Mouse (Mus musculus): Measurements from ENCODE around the gene Cstb.

Cstb gene

DNA sequence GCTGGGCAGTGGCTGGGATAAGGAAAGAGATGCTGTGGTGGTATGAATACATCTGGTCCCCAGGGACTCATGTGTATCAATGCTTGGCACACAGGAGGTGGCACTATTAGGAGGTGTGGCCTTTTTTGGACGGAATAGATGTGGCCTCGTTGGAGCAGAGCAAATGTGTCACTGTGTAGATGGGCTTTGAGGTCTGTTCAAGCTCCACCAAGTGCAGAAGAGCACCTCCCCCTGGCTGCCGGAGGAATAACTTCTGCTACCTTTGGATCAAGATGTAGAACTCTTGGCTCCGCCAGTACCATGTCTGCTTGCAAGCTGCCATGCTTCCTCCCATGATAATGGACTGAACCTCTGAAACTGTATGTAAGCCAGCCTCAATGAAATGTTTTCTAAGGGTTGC is 36.3 kb downstream of the Cstb start:
- peak; percentile 45 for DNase-seq (ENCODE audit: low read depth)

DNA sequence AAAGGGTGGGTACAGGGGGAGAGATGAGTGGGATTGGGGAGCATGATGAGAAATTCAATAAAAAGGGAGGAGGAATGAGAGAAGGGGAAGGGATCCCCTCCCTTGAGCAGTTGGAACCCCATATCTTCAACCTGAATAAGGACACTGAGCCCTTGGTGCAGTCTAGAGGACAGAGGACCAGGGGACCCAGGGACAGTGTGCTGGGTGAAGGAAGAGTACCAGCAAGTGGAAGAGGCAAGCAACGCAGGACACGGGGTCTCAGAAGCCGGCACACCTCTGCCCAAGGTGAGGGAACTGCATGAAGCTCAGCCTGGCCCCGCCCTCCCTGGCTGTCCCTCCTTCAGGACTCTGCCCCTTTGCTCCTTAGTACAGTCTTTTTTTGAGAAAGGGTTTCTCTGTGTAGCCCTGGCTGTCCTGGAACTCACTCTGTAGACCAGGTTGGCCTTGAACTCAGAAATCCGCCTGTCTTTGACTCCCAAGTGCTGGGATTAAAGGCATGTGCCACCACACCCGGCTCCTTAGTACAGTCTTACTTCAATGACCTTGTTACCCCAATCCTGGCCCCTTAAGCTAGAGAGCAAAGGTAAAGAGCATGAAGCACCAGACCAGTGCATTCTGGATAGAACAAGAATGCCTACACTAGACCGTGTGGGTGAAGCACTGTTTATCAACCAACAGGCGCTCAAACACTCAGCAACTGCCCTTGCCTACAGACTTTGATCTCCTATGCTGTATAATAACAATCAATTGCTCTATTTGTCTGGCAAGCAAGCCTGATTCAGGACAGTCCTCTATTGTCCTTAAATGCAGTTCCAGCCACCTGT is 37.7 kb downstream of the Cstb start:
- DNase-seq (ENCODE audit: low read depth) = no peak

DNA sequence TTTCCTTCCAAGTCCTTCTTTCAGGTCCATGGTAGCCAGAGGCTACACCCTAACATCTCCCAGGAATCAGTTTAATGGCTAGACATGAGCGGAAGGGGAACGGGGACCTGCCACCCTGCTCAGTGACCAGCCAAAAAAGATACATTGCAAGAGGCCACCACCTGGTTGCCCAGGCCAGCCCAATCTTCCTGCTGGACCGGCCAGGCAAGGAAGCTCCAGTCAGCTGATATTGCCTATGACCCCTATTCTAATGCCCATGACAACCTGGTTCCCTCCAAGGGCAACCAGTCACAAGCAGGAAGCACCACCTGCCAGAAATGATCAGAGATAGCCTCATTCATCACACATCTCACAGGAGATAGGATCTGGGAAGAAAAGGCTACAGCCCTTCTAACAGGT is 38.3 kb downstream of the Cstb start:
- no peak for DNase-seq (ENCODE audit: low read depth)

DNA sequence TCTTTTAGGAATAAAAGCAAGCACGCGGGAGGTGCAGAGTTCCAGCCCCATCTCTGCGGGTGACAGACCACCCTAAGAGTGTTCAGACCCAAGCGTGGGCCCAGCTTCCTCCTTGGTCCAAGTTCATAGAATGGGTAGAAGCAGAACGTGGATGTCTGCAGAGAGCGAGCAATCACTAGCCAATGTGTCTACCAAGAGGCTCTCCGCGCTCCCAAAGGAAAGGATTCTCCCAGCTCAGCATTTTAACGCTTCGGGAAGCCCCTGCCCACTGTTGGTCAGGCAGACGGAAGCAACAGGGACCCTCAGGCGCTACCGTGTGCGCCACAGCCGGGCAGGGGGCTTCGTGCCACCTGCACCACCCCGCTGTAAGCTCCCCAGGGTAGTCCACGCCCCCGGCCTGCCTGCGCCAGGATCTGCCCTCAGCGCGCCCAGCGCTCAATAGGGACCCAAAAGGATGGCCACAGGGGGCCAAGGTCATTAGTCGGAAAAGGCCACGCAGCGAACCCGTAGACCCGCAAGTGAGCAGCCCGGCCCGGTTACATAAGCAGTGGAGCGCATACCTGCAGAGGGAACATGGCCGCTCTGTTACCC is 38.8 kb downstream of the Cstb start:
- no peak for DNase-seq (ENCODE audit: low read depth)

DNA sequence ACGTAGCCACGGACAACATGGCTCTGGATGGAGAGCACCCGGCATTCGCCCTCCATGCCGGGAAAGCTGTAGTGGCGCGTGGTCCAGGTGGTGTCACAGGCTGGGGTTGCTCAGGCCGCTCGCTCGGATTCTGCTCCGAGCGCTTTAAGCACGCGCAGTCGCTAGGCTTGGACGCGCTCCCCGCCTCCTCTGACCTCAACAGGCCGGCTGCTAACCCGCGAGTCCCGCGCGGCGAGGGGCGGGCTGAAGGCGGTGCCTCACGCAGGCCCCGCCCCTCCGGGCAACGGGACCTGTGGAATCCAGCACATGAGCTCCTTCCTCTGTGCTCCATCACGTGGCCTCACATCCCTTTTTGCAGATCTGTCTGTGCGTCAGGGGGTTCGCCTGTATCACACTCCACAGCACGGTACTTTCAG is 39.3 kb downstream of the Cstb start, which contains the start of gene Pdxk:
TSS of gene Pdxk (minus strand) at position 184 of the 416 bp plus-strand sequence.
- peak; percentile 95 for DNase-seq (ENCODE audit: low read depth)

DNA sequence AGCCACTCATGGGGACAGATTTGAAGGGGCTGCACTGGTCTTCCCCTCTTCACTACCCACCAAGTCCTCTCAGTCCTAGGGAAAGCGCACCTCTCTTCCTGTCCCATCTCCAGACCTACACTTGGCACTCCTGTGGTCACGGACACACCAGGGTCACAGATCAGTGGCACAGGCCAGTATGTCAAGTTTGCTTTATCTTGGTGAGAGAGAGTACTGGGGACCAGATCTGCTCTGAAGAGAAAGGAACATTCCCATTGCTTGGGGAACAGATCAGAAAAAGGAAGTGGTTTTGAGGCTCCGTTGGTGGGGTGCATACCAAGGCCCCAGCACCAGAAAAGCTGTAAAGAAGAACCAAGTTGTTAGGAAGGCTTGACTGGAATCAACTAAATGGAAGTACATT is 40.0 kb downstream of the Cstb start:
- DNase-seq (ENCODE audit: low read depth) = peak; percentile 45

DNA sequence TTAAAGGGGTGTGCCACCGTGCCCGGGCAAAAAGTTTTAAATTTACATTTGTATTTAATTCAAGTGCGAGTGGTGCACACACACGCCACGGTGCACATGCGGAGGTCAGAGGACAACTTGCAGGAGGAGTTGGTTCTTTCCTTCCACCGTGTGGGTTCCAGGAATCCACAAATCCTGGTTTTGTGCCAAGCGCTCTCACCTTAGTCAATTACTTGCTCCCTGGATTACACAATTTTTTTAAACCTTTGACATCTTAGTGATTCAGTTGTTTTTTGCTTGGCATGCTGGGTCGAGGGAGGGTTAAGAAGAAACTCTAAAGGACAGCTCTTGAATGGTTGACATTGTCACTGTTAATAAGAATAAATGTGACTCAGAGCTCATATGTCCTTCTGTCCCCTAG is 41.2 kb downstream of the Cstb start:
- DNase-seq (ENCODE audit: low read depth) = no peak

DNA sequence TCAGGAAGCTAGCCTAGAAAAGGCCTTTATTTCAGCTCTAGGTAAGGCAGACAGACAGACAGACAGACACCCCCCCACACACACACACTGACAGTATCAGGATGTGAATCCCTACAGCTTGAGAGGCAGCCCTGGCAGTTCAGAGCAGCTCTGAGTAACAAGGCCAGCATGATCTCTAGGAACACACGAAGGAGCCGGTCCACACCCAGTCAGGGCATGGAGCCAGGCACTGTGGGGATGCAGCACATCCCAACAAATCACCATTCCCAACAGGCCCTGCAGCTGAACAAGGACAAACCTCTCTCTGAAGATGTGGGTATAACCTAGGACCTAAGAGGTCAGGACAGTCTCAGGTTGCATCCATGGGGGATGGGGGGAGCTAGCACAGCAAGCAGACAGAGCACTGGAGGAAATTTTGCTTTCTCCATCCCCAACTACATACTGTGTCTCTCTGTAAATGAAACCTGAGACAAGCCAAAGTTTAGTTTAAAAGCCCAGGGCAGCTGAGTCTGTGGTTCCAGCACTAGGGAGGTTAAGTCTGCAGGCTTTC is 42.4 kb downstream of the Cstb start:
- DNase-seq (ENCODE audit: low read depth) = no peak

DNA sequence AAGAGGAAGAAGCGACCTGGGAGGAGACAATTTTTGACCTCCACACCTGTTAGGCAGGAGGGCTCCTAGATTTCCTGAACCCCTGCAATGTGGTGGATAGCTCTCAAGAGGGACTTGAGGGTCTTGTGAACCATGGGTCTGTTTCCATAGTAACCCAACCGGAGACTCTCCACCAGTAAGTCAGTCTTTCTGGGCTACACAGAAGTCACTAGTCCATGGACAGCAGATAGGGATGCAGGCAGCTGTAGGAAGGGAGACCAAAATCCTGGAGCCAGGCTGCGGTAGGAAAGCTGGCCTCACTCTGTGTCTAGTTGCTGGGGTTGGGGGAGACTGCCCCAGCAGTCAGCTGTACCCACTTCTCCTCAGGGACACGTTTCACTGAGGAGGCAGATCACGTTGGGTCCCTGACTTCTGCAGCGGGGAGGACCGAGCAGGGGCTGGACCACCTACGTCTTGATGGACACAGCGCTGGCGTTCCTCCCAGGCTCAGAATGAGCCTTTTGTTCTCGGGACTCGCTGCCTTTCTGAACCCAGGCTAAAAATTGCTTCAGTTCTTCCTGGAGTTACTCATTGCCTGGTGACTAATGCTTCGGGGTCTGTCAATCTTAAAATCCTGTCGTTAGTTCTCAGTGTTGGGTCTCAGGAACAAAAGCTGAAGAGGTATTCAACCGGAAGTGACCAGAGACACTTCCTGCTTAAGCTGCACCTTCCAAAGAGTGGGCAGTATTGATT is 45.3 kb downstream of the Cstb start:
- DNase-seq (ENCODE audit: low read depth) = no peak

DNA sequence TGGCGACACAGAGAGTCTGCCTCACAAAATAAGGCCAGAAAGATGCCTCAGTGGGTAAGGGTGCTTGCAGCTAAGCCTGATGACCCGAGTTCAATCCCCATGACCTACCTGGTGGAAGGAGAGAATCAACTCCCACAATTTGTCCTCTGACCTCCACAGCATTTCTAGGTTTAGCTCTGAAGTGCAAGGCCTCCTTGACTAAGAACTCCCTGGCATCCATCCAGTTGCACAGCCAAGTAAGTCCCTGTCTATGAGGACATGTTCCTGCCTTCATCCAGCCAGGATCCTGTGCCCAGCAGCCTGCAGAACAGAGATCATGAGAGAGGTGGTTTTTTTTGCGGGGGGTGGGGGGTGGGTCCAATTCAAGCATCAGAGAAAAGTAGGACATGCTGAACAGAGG is 46.6 kb downstream of the Cstb start:
- no peak for DNase-seq (ENCODE audit: low read depth)

DNA sequence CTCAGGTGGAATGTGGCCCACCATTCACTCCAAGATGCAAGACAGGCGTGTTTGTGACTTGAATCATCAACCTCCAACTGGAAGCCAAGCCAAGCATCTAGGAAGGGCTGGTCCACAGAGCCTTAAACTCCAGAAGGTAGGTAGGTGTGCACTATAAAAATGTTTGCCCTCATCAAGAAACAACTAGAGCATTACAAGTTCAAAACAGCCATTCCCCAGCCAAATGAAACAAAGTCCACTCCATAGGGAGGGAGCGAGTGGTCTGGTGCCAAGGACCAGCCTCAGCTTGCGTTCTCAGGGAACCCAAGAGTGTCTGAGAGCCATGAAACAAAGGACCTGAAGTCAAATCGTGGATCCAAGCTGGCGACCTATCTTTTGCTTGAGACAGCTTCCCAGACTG is 48.0 kb downstream of the Cstb start:
- no peak for DNase-seq (ENCODE audit: low read depth)

DNA sequence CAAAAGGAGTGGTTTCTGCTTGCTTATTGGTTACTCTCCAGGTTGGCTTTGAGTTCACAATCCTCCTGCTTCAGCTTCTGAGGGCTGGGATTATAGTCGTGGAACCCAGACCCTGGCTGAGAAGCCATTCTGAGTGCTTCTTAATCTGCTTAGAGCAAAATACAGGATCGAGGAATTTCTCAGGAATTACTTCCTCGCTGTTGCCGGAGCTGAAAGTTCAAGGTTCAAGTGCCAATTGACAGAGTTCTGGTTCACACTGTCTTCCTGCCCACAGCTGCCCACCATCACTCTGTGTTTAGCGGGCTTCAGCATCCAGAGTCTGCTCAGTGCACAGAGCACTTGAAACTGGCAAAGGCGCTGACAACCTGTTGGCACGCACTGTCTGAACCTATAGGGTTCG is 49.3 kb downstream of the Cstb start:
- DNase-seq (ENCODE audit: low read depth) = no peak

DNA sequence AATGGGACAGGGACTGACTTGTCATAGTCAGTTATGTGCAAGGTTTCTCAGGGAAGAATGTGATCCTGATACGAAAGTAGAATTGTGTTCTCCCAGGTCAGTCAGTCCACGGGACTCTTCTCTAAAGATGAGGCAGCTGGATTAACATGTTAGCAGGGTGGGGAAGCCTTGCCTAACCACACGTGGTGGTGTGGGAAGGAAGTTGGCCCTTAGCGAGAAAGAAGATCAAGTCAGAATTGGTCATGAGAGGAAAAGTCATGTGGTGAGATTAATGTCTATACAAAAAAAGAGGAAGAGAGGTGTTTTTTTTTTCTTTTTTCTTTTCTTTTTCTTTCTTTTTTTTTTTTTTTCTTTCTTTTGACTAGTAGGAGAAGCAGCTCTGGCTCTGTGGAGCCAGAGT is 51.4 kb downstream of the Cstb start:
- DNase-seq (ENCODE audit: low read depth) = peak; percentile 28

Measured in induced T-regulatory cell, adult 2 months (primary cell).